Mouse (Mus musculus): ENCODE data around the gene Pcbp3.

The Pcbp3 gene

DNA sequence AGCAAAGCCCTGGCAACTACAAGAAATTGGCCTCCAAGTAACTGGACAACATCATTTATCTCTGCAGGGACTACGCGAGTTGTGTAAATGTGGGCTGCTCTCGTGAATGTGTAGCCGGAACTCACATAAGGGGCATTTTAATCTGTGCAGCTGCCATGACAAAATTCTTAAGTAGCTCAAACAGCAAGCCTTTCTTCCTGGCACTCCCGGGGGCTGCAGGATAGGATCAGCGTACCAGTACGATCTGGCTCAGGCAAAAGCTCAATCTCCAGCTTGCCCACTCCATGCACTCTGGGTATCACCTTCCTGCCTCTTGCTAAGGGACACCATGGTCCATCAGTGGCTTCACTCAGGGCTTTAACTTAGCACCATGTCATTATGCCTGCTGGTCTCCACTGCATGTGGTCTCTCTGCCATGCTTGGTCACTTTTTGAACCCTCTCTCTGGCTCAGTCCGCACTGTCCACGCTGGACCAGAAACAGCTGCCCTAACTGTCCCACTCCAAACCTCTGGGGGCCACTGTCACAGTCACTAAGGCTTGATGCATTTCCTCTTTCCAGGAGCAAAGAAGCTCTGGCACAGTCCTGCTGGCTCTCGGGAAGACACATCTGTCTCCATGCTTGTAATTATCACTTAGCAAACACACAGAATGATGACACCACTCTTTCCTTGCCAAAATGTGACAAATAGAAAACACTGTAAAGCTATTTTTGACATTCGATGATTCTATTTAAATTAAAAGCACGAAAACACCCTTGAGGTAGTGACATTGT is 102.1 kb downstream of the Pcbp3 start:
- in situ Hi-C loops (cut with MboI; ENCODE audit: unreplicated experiment in 2 of 2): no loop called here

DNA sequence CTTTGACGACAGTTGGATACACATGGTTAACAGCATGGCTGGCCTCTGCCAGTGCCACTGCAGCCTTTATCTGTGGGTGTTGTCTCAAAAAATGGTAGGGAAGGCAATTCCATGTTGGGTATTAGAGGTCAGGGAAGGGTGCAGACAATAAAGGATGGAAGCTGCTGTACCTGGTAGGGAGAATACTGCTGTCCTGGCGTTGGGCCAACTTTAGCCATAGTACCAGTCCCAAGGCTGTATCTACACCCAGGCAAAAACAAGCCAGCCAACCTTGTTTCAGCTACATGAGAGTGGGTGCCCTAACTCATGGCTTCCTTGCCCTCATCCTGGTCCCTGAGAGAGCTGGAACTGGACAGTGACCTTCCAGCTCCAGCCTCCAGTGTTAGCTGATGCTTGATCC is 103.8 kb downstream of the Pcbp3 start:
- in situ Hi-C loops (cut with MboI; ENCODE audit: unreplicated experiment in 2 of 2): no loop called here

DNA sequence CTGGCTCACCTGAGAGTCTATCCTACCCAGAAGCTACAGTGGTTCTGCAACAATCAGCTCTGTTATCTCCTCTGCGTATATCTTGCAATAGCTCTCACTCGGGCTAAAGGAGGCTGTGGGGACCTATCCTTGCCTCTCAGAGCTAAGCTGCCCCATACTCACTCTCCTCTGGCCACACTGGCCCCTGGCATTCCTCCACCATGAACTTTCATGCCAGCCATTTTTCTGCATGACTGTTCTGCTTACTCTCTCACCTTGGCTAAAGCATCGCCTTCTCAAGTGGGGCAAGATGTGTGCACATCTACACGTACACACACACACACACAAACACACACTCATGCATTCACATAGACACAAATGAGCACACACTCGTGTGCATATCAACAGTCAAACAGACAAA is 115.2 kb downstream of the Pcbp3 start:
- in situ Hi-C loops (cut with MboI; ENCODE audit: unreplicated experiment in 2 of 2): loop anchor here in 1 of 2 experiments (25.0 kb wide), 1 partner anchor 641 kb away; no protein-coding TSS in a partner anchor

DNA sequence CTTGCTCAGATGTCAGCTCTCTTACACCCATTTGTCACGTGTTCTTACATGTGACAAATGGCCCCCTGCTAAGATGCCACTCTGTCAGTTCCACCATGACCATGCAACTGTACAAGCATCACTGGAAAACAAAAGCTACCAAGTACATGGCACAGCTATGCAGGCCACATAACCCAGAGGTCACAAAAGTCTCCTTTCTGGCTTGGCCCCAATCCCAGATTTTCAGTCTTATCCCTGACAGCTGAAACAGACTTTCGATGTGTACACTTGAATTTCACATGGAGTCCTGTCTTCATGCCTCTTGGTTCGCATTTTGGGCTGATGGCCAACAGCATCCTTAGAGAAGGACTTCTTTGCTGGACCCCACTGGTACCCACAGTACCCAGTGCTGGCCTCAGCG is 116.8 kb downstream of the Pcbp3 start:
- in situ Hi-C loops (cut with MboI; ENCODE audit: unreplicated experiment in 2 of 2): loop anchor here in 1 of 2 experiments (25.0 kb wide), 1 partner anchor 642 kb away; no protein-coding TSS in a partner anchor

DNA sequence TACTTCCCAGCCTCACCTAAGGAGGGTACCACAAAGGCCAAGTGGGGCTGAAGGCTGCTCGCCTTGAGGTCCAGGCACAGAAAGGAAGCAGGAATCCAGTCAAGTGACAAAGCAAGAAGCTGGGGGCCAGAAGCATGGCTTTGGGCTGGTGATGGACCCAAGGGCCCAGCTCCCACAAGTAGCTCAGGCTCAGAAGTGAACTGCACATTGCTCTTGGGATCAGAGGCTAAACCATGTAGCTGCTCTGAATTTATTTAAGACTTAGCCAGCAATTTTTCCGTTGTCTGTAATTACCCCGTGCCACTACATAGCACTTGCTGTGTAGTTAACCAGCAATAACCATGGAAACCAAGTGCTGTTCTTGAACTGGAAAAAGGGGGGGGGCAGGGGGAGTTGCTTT is 117.3 kb downstream of the Pcbp3 start:
- in situ Hi-C loops (cut with MboI; ENCODE audit: unreplicated experiment in 2 of 2): loop anchor here in 1 of 2 experiments (25.0 kb wide), 1 partner anchor 643 kb away; no protein-coding TSS in a partner anchor

DNA sequence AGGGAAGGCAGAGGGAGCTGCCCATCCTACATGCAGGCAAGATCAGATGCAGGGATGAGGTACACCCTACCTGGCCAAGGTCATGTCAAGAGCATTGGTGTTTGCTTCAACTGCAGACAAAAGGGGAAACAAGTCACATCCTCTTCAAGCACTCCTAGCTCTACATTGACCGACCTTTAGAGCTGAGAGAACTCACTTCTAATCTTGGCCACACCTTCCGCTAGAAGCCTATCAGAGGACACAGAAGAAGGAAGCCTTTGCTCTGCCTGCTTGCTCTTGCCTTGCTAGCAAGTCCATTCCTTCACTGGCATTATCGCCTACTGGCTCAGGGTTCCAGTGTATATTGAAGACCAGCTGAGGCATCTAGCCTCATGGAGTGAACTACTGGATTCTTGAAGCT is 119.6 kb downstream of the Pcbp3 start:
- in situ Hi-C loops (cut with MboI; ENCODE audit: unreplicated experiment in 2 of 2): loop anchor here in 1 of 2 experiments (25.0 kb wide), 1 partner anchor 645 kb away; no protein-coding TSS in a partner anchor

DNA sequence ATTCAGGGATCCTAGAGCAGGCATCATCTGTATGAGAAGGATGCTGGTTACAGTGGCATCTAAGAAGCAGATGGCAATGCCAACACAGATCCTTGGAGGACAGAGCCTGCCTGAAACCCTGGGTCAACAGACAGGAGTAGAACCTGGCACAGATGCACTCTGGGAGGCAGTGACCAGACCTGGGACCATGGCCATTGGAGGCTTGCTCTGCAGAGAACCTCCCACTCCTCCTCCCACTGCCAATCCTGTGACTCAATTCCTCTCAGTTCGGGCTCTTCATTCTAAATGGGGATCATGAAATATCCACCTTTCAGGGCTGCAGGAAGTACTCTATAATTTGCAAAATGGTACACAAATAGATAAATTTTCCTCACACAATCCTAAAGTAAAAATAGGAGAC is 120.5 kb downstream of the Pcbp3 start:
- in situ Hi-C loops (cut with MboI; ENCODE audit: unreplicated experiment in 2 of 2): loop anchor here in 1 of 2 experiments (25.0 kb wide), 1 partner anchor 646 kb away; no protein-coding TSS in a partner anchor

DNA sequence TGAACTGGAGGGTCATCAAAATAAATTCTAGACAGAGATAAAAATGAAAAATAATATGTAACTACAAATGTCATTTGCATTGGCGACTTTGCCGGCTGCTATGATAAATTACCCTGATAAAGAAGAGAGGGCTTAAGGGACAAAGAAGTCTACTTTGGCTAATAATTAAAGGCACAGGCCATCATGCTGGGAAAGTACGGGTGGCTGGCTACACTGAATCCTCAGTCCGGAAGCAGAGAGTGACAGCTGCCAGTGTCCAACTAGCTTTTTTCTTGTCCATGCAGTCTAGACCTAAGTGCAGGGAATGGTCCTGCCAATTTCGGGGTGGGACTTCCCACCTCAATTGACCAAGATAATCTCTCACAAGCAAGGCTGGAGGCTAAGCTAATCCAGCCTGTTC is 121.1 kb downstream of the Pcbp3 start:
- in situ Hi-C loops (cut with MboI; ENCODE audit: unreplicated experiment in 2 of 2): loop anchor here in 1 of 2 experiments (25.0 kb wide), 1 partner anchor 647 kb away; no protein-coding TSS in a partner anchor

DNA sequence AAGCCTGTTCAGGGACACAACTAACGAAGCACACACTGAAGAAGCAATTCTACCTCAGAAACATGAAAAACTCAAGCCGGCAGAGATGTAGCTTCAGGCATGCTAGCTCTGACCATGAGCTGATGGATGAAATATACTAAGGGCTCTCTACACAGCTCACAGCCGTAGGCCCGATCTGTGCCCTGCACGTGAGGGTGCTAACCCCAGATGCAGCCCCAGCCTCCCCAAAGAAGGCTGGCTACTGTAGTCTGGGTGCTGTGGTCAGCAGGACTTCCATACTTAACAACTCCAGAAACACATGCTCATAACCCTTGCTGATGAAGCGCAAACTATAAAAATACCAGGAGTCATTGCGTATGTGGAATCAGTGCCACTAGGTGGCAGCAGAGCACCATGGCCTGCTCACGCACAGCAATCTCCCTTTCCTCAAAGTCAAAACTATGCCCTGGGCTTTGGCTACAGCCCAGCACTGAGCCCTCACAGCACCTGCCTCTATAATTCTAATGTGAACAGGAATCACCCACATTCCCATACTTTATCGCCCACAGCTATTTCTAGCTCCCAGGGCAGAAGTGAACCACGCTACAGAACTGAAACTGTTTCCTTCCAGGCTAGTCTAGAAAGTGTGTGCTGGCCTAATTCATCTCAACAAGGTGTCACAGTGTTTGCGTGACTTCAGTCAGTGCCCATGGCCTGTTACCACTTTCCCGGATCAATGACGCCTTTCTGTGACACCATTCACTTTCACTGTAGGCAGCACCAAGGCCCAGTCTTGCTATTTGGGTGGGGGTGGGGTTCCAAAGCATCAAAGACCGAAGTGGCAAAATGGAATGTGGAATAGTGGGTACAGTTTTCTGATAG is 126.0 kb downstream of the Pcbp3 start:
- in situ Hi-C loops (cut with MboI; ENCODE audit: unreplicated experiment in 2 of 2): loop anchor here (5.0 to 25.0 kb wide), 5 partner anchors 182 to 652 kb away; partner anchors contain the start of gene Pofut2 (in 1 of the 2)

DNA sequence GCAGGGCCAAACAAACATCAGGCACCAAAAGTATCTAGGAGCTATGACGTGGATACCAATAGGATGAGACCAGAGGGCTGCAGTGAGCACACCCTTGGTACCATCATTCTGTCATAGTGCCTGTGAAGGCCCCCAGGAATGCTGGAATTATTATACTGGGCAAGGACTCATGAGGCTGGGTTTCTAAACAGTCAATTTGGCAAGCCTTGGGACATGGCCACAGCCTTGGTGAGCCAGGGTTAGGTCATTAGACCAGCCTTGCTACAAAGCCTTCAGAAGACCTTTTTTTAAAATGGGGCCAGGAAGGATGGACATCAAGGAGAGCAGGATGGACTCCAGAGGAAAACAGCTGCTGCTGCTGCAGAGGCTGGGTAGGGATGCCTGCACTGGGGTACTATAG is 128.8 kb downstream of the Pcbp3 start:
- in situ Hi-C loops (cut with MboI; ENCODE audit: unreplicated experiment in 2 of 2): loop anchor here (5.0 to 25.0 kb wide), 4 partner anchors 184 to 654 kb away; partner anchors contain the start of gene Pofut2 (in 1 of the 2)

DNA sequence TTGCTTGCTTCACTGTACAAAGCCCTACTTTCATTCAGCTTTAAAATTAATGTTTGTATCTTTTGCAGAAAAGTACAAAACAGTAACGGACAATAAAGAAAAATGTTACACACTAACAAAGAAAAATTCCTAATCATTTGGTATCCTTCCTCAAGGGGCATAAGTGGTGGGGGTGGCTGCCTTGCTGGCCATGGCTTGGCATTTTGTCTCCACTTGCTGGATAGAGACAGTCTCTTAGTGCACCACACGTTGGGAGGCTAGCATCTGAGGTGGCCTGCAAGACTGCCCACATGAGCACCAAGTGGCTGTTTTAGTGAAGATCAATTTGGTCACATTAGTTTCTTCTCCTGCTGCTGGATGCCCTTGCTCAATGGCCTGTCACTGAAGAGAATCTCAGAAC is 129.8 kb downstream of the Pcbp3 start:
- in situ Hi-C loops (cut with MboI; ENCODE audit: unreplicated experiment in 2 of 2): loop anchor here (5.0 to 25.0 kb wide), 4 partner anchors 185 to 655 kb away; partner anchors contain the start of gene Pofut2 (in 1 of the 2)

DNA sequence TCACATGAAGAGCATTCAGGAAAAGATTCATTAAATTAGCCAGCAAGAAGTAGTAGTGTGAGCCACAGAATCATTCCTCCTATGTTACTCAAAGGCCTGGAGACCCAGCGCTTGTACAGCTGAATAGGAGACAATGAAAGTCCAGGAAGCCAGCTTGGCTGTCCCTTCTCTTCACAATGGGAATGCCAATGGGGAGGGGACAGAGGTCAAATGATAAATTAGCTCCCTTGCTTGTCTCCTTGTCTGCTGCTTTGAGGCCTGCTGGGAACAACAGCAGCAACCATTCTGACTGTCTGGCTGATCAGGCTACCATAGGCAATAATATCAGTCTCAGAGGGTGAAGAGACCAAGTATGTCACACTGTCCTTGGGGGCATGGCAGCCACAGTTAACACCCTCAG is 130.5 kb downstream of the Pcbp3 start:
- in situ Hi-C loops (cut with MboI; ENCODE audit: unreplicated experiment in 2 of 2): loop anchor here (5.0 to 25.0 kb wide), 4 partner anchors 186 to 656 kb away; partner anchors contain the start of gene Pofut2 (in 1 of the 2)

DNA sequence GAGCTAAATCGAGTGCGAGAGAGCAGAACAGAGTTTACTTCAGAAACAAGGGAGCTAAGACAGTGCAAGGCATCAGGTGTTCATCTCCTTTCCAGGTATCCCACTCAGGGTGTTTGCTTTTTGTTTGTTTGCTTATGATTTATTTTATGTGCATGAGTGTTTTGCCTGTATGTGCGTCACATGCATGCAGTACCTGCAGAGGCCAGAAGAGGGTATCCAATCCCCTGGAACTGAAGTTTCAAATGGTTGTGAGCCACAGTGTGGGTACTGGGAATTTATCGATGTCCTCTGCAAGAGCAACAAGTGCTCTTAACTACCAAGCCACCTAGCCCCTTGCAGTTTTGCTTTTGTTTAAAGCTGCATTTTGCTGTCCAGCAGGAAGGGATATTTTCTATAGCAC is 132.8 kb downstream of the Pcbp3 start:
- in situ Hi-C loops (cut with MboI; ENCODE audit: unreplicated experiment in 2 of 2): loop anchor here in 1 of 2 experiments (25.0 kb wide), 1 partner anchor 658 kb away; no protein-coding TSS in a partner anchor

DNA sequence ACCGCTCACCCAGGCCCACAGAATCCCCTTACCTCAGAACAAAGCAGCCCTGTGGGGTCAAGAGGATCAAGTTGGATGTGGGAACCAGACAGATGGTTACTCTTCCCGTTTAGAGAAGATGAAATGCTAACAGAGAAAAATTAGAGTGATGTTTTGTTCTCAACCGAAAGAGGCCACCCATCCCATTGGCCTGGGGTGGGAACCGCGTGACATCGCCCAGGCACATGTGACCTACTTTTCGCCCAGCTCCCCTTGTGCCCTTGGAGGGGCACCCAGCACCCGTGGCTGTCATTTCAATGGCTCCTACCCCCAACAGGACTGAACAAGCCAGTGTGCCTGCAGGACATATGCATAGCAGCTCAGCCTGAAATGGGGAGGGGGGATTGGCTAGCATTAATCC is 139.0 kb downstream of the Pcbp3 start:
- in situ Hi-C loops (cut with MboI; ENCODE audit: unreplicated experiment in 2 of 2): no loop called here

DNA sequence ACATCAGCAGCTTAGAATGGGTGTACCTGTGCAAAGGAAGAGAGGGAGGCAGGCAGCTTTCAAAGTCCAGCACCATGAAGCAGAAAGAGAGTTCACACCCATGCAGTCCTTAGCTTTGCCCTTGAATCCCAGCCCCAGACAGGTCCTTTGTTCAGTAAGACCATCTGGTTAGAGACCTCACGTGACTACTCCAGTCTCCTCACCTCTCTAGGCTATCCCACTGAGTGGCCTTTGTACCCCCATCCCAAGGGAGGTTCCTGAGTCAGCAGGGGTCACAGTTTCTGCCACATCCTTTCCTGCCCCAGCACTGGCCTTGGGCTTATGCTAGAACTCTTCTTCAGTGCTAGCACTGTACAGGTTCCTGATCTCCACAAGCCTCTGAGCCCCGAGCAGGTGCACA is 142.4 kb downstream of the Pcbp3 start:
- in situ Hi-C loops (cut with MboI; ENCODE audit: unreplicated experiment in 2 of 2): no loop called here

DNA sequence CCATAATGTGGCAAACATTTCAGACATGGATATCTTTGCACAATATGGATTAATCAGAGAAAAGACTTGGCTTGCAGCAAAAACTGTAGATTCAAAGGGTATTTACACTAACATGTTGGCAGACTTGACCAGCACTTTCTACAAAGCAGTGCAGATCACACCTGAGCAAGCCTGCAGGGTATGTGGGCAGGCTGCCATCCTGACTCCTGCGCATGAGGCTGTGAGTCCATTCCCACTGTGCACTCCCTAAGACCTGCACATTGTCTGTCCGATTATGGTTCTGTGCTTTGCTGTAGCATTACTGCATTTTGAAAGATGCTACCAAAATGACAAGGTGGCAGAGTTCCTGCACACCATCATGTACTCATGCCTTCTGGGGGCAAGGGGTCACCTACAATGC is 143.3 kb downstream of the Pcbp3 start:
- in situ Hi-C loops (cut with MboI; ENCODE audit: unreplicated experiment in 2 of 2): no loop called here

DNA sequence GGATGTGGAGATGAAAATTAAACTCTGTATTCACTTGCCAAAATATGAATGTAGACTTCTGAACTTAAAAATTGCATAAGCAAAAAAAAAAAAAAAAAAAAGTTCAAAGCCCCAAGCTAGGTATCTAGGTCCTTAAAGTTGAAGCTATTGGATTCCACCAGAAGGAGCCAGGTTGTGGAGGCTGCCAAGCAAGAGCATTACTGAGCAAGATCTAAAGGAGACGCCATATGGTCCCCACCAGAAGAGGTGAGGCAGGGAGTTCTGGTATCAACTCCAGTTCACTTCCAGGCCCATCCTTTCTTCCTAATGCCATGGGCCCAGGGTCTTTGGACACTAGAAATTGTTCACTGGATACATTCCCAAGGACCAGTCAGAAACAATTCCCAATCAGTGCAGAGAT is 144.8 kb downstream of the Pcbp3 start:
- in situ Hi-C loops (cut with MboI; ENCODE audit: unreplicated experiment in 2 of 2): no loop called here

DNA sequence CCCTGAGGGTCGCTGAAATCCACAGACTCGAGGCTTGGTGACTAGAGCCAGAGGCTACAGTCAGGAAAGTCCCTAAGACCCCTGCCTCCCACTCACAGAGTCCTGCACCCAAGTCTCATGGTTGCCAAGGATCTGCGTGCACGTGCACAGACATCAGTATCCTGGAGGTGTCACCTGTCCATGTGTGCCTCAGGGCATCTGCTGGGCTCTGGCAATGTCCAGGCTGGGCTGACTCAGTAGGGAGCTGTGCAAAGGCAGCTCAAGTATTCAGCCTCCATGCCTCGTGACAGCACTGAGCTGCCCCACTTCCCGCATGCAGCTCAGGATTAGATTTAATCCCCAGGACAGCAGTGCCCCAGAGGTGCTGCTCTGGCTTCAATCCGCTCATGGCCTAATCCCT is 145.3 kb downstream of the Pcbp3 start:
- in situ Hi-C loops (cut with MboI; ENCODE audit: unreplicated experiment in 2 of 2): no loop called here

DNA sequence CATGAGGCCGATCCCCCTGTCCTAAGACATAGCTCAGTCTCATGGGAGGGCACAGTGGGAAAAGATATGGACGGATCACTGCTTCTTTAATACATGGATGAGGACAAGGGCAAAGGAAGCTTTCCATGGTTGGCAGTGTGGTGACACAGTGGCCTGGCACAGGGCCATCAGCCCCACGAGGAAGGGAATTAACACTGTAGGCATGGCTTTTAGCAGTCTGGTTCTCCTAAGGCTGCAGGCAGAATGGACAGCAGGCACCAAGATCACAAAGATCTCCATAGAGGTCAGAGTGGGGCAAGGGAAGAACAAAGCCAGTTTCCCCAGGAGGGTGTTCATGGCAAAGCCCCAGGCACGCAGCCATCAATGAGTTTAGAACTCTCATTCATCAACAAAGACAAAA is 146.2 kb downstream of the Pcbp3 start:
- in situ Hi-C loops (cut with MboI; ENCODE audit: unreplicated experiment in 2 of 2): no loop called here

DNA sequence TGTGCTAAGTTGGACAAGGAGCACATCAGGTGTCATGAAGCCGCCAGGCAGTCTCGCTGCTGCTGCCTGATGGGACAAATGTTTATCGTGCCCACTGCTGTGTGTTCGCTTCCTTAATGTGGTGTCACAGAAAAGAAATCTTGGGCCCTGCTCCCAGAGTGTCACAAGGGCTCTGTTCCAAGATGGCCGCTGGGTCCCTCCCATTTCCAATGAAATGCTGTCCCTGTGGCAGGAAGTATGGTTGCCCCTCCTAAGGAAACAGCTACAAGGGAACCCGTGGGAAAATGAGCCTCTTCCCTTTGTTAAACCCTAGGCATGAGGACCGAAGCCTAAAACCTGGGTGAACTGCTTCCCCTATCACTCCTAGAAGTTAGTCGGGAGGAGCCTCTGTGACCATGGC is 146.9 kb downstream of the Pcbp3 start:
- in situ Hi-C loops (cut with MboI; ENCODE audit: unreplicated experiment in 2 of 2): no loop called here

All from v-Abl transformed pro-B cells (cell line).